Mouse (Mus musculus) testis, adult 2 months (tissue): ENCODE results near the gene Atf7.

Experiments
- CTCF ChIP-seq: fragments of 200-500 bp; IDR thresholded peaks from 2 replicates; pipeline ENCODE4 v1.5.1; 2012; ENCODE audit warnings: low read depth, mild to moderate bottlenecking, inconsistent platforms, low read length, moderate library complexity; ENCODE audit not compliant: control insufficient read depth, insufficient read depth, insufficient replicate concordance
- POLR2A ChIP-seq: fragments of 200-500 bp; IDR thresholded peaks from 2 replicates; pipeline ENCODE4 v1.6.1; 2012; ENCODE audit warnings: low read depth, mild to moderate bottlenecking, inconsistent platforms, low read length, moderate library complexity; ENCODE audit not compliant: control insufficient read depth

DNA sequence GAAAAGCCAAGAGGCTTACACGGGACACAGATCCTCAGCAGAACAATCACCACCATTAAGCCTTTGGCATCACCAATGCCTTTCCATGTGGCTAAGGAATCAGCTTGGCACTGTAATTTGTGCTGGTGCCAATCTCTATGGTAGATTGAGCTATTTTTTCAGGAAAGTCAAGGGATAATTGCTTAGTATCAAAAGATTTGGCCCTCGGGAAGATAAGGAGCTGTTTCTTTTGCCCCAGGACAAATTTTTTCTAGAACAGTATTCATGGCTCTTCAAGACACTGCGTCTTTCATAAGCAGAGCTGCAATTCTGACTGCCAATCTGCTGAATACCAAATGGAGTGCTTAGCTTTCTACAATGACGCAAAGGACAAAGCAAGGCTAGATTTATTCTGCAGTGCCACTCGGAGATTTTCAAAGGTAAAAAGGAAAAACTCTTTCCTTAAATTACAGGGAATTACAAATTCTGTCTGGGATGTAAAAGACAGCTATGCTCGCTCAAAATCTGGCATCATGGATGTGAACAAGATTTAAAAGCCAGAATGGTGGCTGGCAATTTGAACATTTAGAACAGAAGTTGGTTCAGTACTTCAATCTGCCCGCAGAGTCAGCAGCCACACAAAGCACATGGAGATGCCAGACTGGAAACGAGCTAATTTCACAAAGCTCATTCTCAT lies 41.4 kb downstream of the Atf7 start:
- no peak for TF ChIP-seq POLR2A
- TF ChIP-seq CTCF = no peak
